Mouse (Mus musculus) lung, adult 2 months (tissue): ENCODE data around the gene Best1. TPM values are rescaled to one million over a fixed set of nuclear protein-coding genes. Genes with fewer than 3 reads are reported as not detected.

Experiments used
- DNase-seq: peaks from one replicate; pipeline ENCODE4 v3.0.0; 2022
- H3K4me1 ChIP-seq: fragments of 200-500 bp; 2 replicates; pipeline ENCODE4 v1.6.1; 2011; ENCODE audit warnings: low read length; ENCODE audit not compliant: control insufficient read depth, insufficient read depth
- H3K4me3 ChIP-seq: fragments of 200-500 bp; replicated peaks from 2 replicates; pipeline ENCODE3; 2011; ENCODE audit warnings: low read depth, mild to moderate bottlenecking, control low read depth, low read length; ENCODE audit errors: extremely low read depth
- CTCF ChIP-seq: fragments of 200-500 bp; IDR thresholded peaks from 2 replicates; pipeline ENCODE4 v1.5.1; 2011; ENCODE audit warnings: mild to moderate bottlenecking, low read length, control low read depth; ENCODE audit not compliant: insufficient read depth
- POLR2A ChIP-seq: fragments of 200-500 bp; IDR thresholded peaks from 2 replicates; pipeline ENCODE4 v1.6.1; 2011; ENCODE audit warnings: low read depth, mild to moderate bottlenecking, control low read depth, low read length, borderline replicate concordance; ENCODE audit errors: extremely low read depth
- WGBS: fragments of 180-500 bp; shearing (Covaris S2); methylation state at CpG from one replicate; pipeline ENCODE4 v1.1.7; 2018; 5-methylcytosine and 5-hydroxymethylcytosine counted together
- polyA plus RNA-seq: library from polyadenylated mRNA; depleted of rRNA; stranded (reverse); fragments of >200 nt; gene quantifications from 2 replicates; pipeline ENCODE4 v1.2.3, GENCODE M21; 2012

The Best1 gene
- polyA plus RNA-seq, 1 experiment = 3.1 TPM

GRCm38 (mm10) chr19:9985900-9986421 lies 15.5 kb downstream of the Best1 start:
- Histone ChIP-seq H3K4me1 (peaks cover 11% of the 10 kb centered on the region; the same call in 1 of the 2 replicates), H3K4me3 (no peak overlapping the region)
- TF ChIP-seq CTCF = no peak
- TF ChIP-seq POLR2A = no peak
- no peak for DNase-seq
- 84% methylated on average over 2 of the region's 2 CpGs for WGBS

- DNase-seq = no peak
- H3K4me3 ChIP-seq = no peak overlapping the region
- TF ChIP-seq POLR2A = 0 out of 2 replicates have a peak, but pooled peaks have one; percentile 16
- no peak for TF ChIP-seq CTCF
- H3K4me1 ChIP-seq = peaks cover 11% of the 10 kb centered on the region; the same call in 1 of the 2 replicates
- 85% methylated on average over 6 of the region's 6 CpGs for whole genome bisulfite sequencing
These were observed 16.1 kb downstream of the Best1 start for GRCm38 (mm10) chr19:9985190-9985899.

GRCm38 (mm10) chr19:9984111-9985055 lies 17.1 kb downstream of the Best1 start:
- Histone ChIP-seq H3K4me1 (peaks cover 11% of the 10 kb centered on the region; the same call in 1 of the 2 replicates), H3K4me3 (peak overlapping the region; percentile 87)
- WGBS = 64% methylated on average over 20 of the region's 20 CpGs
- DNase-seq = no peak
- TF ChIP-seq POLR2A (no peak), CTCF (no peak)

GRCm38 (mm10) chr19:9982852-9983542 lies 18.4 kb downstream of the Best1 start:
- Histone ChIP-seq H3K4me1 (peaks cover 18% of the 10 kb centered on the region), H3K4me3 (peak overlapping the region; percentile 87)
- peak; percentile 75 for DNase-seq
- TF ChIP-seq POLR2A = peak; percentile 59; the same call in 1 of the 2 replicates
- no peak for TF ChIP-seq CTCF
- WGBS = under 1% methylated on average over 31 of the region's 31 CpGs

DNA sequence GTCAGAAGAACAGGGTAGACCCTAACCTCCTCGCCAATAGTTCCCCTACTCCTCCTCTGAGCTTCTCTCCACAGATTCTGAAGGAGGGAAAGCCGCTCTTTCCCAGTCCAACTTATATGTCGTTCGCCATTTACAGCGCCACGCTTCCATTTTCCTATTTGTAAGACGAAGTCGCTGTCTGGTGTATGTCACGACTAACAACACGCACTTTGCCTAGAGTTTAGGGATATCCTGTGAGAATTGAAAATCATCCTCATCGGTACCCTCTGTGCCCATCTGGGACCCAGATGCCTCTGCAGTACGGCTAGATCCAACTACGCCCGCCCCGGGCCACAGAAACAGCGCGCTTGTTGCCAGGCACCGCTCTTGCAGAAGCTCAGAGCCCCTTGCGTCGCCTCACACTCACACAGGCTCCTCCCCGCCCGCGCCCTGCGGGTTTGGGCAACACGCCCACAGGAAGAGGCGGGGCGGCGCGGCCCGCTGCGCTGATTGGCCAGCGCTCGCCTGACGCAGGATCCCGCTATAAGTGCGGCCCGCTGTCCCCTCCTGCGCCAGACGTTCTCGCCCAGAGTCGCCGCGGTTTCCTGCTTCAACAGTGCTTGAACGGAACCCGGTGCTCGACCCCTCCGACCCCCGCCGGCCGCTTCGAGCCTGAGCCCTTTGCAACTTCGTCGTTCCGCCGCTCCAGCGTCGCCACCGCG lies 19.1 kb downstream of the Best1 start:
- H3K4me3 ChIP-seq = peak overlapping the region; percentile 87
- peaks cover 19% of the 10 kb centered on the region for H3K4me1 ChIP-seq
- WGBS = 1% methylated on average over 59 of the region's 59 CpGs
- TF ChIP-seq POLR2A (peak; percentile 93), CTCF (no peak)
- peak; percentile 95 for DNase-seq

DNA sequence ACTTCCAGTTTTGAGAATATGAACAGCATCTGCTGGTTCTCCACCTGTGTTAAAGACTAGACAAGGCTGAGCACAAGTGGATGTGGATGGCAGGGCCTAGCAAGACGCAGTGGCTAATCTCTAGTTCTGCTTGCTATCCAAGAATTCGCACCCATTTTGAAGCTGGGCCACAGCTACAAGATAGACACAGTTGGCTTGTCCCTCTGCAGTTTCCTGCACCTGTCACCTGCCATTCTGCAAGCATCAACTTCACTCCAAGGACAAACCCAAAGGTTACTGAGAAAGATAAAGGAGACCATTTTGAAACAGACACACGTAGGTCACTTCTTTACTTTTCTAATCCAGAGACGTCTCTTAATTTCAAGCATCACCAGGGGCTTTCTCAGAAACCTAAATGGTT lies 19.8 kb downstream of the Best1 start:
- Histone ChIP-seq H3K4me3 (no peak overlapping the region), H3K4me1 (peaks cover 19% of the 10 kb centered on the region)
- no peak for DNase-seq
- 70% methylated on average over 4 of the region's 4 CpGs for WGBS
- TF ChIP-seq POLR2A (no peak), CTCF (no peak)

DNA sequence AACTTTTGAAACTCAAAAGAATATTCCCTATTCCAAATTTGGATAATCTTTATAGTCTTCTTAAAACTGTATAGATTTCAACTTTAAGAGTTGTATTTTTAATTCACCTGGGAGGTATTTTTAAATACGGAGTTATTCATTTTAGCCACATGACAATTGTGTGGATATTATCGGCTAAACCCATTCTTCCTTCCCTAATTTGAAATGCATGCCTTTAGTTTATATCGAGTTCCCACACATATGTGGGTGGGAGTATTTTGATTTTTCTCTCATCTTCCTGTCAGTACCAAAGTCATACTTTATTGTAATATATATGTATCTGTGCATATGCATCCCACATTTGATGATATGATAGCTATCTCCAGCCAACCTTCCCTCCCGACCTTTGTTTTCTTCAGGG lies 21.2 kb downstream of the Best1 start, which contains the start of gene Fth1:
Gene Fth1, plus strand, starts transcription at position 341 of the 400 bp plus-strand sequence.
- Histone ChIP-seq H3K4me3 (no peak within 1 kb of the TSS), H3K4me1 (peaks cover 19% of the 10 kb centered on the region)
- no peak for DNase-seq
- TF ChIP-seq POLR2A (no peak), CTCF (no peak)
- 87% methylated on average over 4 of the region's 4 CpGs for WGBS

- WGBS = 83% methylated on average over 2 of the region's 2 CpGs
These were observed 22.3 kb downstream of the Best1 start for GRCm38 (mm10) chr19:9979156-9979555.

More at GRCm38 (mm10) chr19:9979156-9979555, 22.3 kb downstream of the Best1 start:
- Histone ChIP-seq H3K4me1 (peaks cover 13% of the 10 kb centered on the region), H3K4me3 (no peak overlapping the region)
- DNase-seq = no peak
- TF ChIP-seq CTCF (no peak), POLR2A (no peak)
